ENCODE assay signal across 7 mouse cellular contexts in genomic region chr7:100907231-100907630, GRCm38 (mm10). TPM values are rescaled to one million over a fixed set of nuclear protein-coding genes. Genes with fewer than 3 reads are reported as not detected.
DNase-seq lines count a peak whose midpoint lies in the region; ATAC-seq lines count a peak whose summit lies in the region.

No protein-coding gene starts in this region.

- H3K9me3 ChIP-seq in forebrain, embryonic 12.5 days: no peaks in the 10 kb centered on the region
- no peaks in the 10 kb centered on the region for H3K9me3 ChIP-seq in heart, embryonic 16.5 days (replicated peaks; ENCODE audit: control insufficient read depth, low read length)
- no peaks in the 10 kb centered on the region for H3K9me3 ChIP-seq in lung, embryonic 16.5 days (ENCODE audit: control insufficient read depth, low read length)

- peaks cover 31% of the 10 kb centered on the region for H3K4me1 ChIP-seq in forebrain, embryonic 12.5 days
- peaks cover 36% of the 10 kb centered on the region for H3K4me1 ChIP-seq in heart, embryonic 16.5 days (ENCODE audit: control insufficient read depth, insufficient read depth, low read length)
- peaks cover 65% of the 10 kb centered on the region for H3K4me1 ChIP-seq in lung, embryonic 16.5 days (replicated peaks; ENCODE audit: control insufficient read depth, insufficient read depth, low read length)

- peak; percentile 71 for DNase-seq in MN1 (ENCODE audit: low spot score)
- DNase-seq in c-Kit-positive CD71-positive TER-119-positive erythroid progenitor cells, embryonic 14.5 days (ENCODE audit: low spot score): peak; percentile 55
- peak; percentile 85 for DNase-seq in layer of hippocampus, adult 11-12 months (ENCODE audit: low spot score)
- DNase-seq in right cerebral cortex, postnatal 25 days: peak; percentile 68

- H3K9ac ChIP-seq in forebrain, embryonic 12.5 days: no peak overlapping the region
- 0 out of 2 replicates have a peak overlapping the region, but pooled peaks have one; percentile 13 for H3K9ac ChIP-seq in heart, embryonic 16.5 days (ENCODE audit: low read length)
- H3K9ac ChIP-seq in lung, embryonic 16.5 days (ENCODE audit: low read length): peak overlapping the region; percentile 41

- H3K27ac ChIP-seq in forebrain, embryonic 12.5 days: 0 out of 2 replicates have a peak overlapping the region, but pooled peaks have one; percentile 61
- H3K27ac ChIP-seq in heart, embryonic 16.5 days (ENCODE audit: low read length): peak overlapping the region; percentile 74
- peak overlapping the region; percentile 84 for H3K27ac ChIP-seq in lung, embryonic 16.5 days (ENCODE audit: low read length)

- H3K4me2 ChIP-seq in forebrain, embryonic 12.5 days: no peak overlapping the region
- H3K4me2 ChIP-seq in heart, embryonic 16.5 days (ENCODE audit: low read depth, low read length): peak overlapping the region; percentile 29; the same call in 1 of the 2 replicates
- H3K4me2 ChIP-seq in lung, embryonic 16.5 days (ENCODE audit: low read depth, low read length): peak overlapping the region; percentile 43

- 0 out of 2 replicates have a peak, but pooled peaks have one; percentile 41 for ATAC-seq in forebrain, embryonic 12.5 days (ENCODE audit: low FRiP score)
- no peak for ATAC-seq in heart, embryonic 16.5 days (replicated peaks; ENCODE audit: extremely low read depth, insufficient read depth, low FRiP score)
- peak; percentile 4; the same call in 1 of the 2 replicates for ATAC-seq in lung, embryonic 16.5 days (ENCODE audit: low read depth)

- H3K27me3 ChIP-seq in forebrain, embryonic 12.5 days: no peaks in the 10 kb centered on the region
- H3K27me3 ChIP-seq in heart, embryonic 16.5 days (ENCODE audit: control insufficient read depth, insufficient read depth, low read length): no peaks in the 10 kb centered on the region
- no peaks in the 10 kb centered on the region for H3K27me3 ChIP-seq in lung, embryonic 16.5 days (ENCODE audit: control insufficient read depth, insufficient read depth, low read depth, low read length)

- no peaks in the 10 kb centered on the region for H3K36me3 ChIP-seq in forebrain, embryonic 12.5 days (replicated peaks)
- no peaks in the 10 kb centered on the region for H3K36me3 ChIP-seq in heart, embryonic 16.5 days (ENCODE audit: control insufficient read depth, insufficient read depth)
- H3K36me3 ChIP-seq in lung, embryonic 16.5 days (ENCODE audit: control insufficient read depth, insufficient read depth, low read length): peaks cover 4% of the 10 kb centered on the region; the same call in 1 of the 2 replicates

- 0% methylated on average over 1 of the region's 1 CpGs for WGBS in forebrain, embryonic 12.5 days
- WGBS in heart, embryonic 16.5 days: 0% methylated on average over 1 of the region's 1 CpGs
- WGBS in lung, embryonic 16.5 days: 0% methylated on average over 1 of the region's 1 CpGs

- no peak overlapping the region for H3K4me3 ChIP-seq in forebrain, embryonic 12.5 days (replicated peaks)
- no peak overlapping the region for H3K4me3 ChIP-seq in heart, embryonic 16.5 days (ENCODE audit: low read length)
- H3K4me3 ChIP-seq in lung, embryonic 16.5 days (ENCODE audit: low read length): 0 out of 2 replicates have a peak overlapping the region, but pooled peaks have one; percentile 16

RNA-seq across cellular contexts. Expression of gene Arhgef17, which starts 24.7 kb away (rescaled TPM):
- 6.5 and 8.1 TPM in 2 replicates for polyA plus RNA-seq in forebrain, embryonic 12.5 days (2016; fragmentation: Nextera tagmentation; extraction: Ambion mirVana)
- polyA plus RNA-seq in heart, embryonic 16.5 days (2015; fragmentation: Nextera tagmentation; extraction: Ambion mirVana): 5.1 and 6.5 TPM in 2 replicates
- polyA plus RNA-seq in lung, embryonic 16.5 days (2015; fragmentation: Nextera tagmentation; extraction: Ambion mirVana): 10.6 and 11.8 TPM in 2 replicates

RNA-seq across cellular contexts. Expression of gene Relt, which starts 44.0 kb away (rescaled TPM):
- 2.2 and 2.6 TPM in 2 replicates for polyA plus RNA-seq in forebrain, embryonic 12.5 days (2016; fragmentation: Nextera tagmentation; extraction: Ambion mirVana)
- 4.7 and 5.0 TPM in 2 replicates for polyA plus RNA-seq in heart, embryonic 16.5 days (2015; fragmentation: Nextera tagmentation; extraction: Ambion mirVana)
- polyA plus RNA-seq in lung, embryonic 16.5 days (2015; fragmentation: Nextera tagmentation; extraction: Ambion mirVana): 3.0 and 3.8 TPM in 2 replicates
